Mouse (Mus musculus) spleen, adult 2 months (tissue): ENCODE data around the gene Zfp266. TPM values are rescaled to one million over a fixed set of nuclear protein-coding genes. Genes with fewer than 3 reads are reported as not detected.

Experiments used
- DNase-seq, 2 experiments: peaks; one replicate each; pipeline versions ENCODE4 v3.0.0 to v3.0.0-alpha.2; 2012 to 2021; ENCODE audit warnings: low spot score in 2 of 2, low read depth in 1 of 2
- H3K27ac ChIP-seq: fragments of 200-500 bp; 2 replicates; pipeline ENCODE4 v1.5.1; 2012; ENCODE audit warnings: low read length, inconsistent platforms; ENCODE audit not compliant: insufficient read depth
- H3K27me3 ChIP-seq: fragments of 200-500 bp; 2 replicates; pipeline ENCODE4 v1.6.1; 2012; ENCODE audit warnings: mild to moderate bottlenecking, moderate library complexity, low read length, inconsistent platforms; ENCODE audit not compliant: control insufficient read depth, insufficient read depth
- H3K36me3 ChIP-seq: fragments of 200-500 bp; 2 replicates; pipeline ENCODE4 v1.6.1; 2012; ENCODE audit warnings: mild to moderate bottlenecking, low read length, inconsistent platforms; ENCODE audit not compliant: control insufficient read depth, insufficient read depth
- H3K4me1 ChIP-seq: fragments of 200-500 bp; 2 replicates; pipeline ENCODE4 v1.6.1; 2011; ENCODE audit warnings: inconsistent platforms; ENCODE audit not compliant: control insufficient read depth, insufficient read depth, insufficient read length
- H3K4me3 ChIP-seq: fragments of 200-500 bp; 2 replicates; pipeline ENCODE4 v1.5.1; 2011; ENCODE audit warnings: mild to moderate bottlenecking, inconsistent platforms; ENCODE audit not compliant: insufficient read depth, insufficient read length; ENCODE audit errors: extremely low read depth
- CTCF ChIP-seq: fragments of 200-500 bp; IDR thresholded peaks from 2 replicates; pipeline ENCODE4 v1.5.1; 2011; ENCODE audit warnings: mild to moderate bottlenecking, inconsistent platforms; ENCODE audit not compliant: insufficient read depth, insufficient read length, insufficient replicate concordance; ENCODE audit errors: extremely low read depth
- POLR2A ChIP-seq: fragments of 200-500 bp; IDR thresholded peaks from 2 replicates; pipeline ENCODE4 v1.6.1; 2011; ENCODE audit warnings: low read depth, low read length, inconsistent platforms
- WGBS: fragments of 180-500 bp; shearing (Covaris S2); methylation state at CpG from one replicate; pipeline ENCODE4 v1.1.7; 2018; 5-methylcytosine and 5-hydroxymethylcytosine counted together
- polyA plus RNA-seq: library from polyadenylated mRNA; depleted of rRNA; stranded (reverse); fragments of >200 nt; gene quantifications from 2 replicates; pipeline ENCODE4 v1.2.3, GENCODE M21; 2012

The Zfp266 gene
- polyA plus RNA-seq, 1 experiment, result 1.9 TPM

DNA sequence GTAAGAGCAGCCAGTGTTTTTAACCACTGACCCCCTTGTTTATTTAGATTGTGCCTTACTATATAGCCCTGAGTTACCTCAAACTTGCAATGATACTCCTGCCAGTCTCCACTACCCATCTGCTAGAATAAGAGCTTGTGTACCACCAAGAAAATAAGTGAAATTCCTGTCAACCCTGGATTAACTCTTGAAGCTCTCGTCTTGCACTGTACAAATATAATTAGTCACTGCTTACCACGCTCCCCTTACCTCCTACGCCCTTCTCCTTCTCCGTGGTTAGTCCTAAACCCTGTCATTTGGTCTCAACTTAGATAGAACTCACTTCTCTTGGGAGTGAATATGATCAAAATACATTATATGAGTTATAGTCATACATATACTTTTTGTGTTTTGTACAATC is 2.5 kb downstream of the Zfp266 start:
- H3K27me3 ChIP-seq, result no peaks in the 10 kb centered on the region
- no peak for DNase-seq
- TF ChIP-seq POLR2A (no peak), CTCF (no peak)
- H3K36me3 ChIP-seq, result no peaks in the 10 kb centered on the region
- no peak overlapping the region for H3K27ac ChIP-seq
- WGBS, result 84% methylated on average over 4 of the region's 4 CpGs
- no peak overlapping the region for H3K4me3 ChIP-seq
- H3K4me1 ChIP-seq, result 0 out of 2 replicates have a peak, but pooled peaks cover 2% of the 10 kb centered on the region

- TF ChIP-seq POLR2A (no peak), CTCF (no peak)
- 92% methylated on average over 1 of the region's 1 CpGs for WGBS
Observed at GRCm38 (mm10) chr9:20517727-20518126, 3.5 kb downstream of the Zfp266 start.

DNA sequence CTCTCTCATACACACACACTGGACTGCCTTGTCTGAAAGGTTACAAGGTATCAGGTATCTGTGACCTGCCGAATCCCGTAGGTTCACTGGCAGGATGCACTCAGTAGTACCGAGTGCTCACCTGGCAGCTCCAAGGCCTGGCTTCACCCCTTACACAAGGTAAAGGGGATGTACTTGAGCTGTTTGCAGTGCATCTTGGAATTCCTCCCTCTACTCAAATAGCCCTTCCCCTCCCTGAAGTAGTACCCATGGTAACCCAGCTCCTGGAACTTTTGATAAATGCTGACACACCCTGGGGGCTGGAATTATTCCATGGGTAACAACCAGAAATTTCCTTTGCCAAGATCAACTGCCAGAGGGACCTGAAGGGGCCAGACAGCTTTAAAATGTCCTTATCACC is 7.2 kb downstream of the Zfp266 start:
- no peak for DNase-seq
- Histone ChIP-seq H3K36me3 (0 out of 2 replicates have a peak, but pooled peaks cover 1% of the 10 kb centered on the region), H3K27ac (no peak overlapping the region), H3K4me1 (no peaks in the 10 kb centered on the region), H3K27me3 (no peaks in the 10 kb centered on the region), H3K4me3 (no peak overlapping the region)
- TF ChIP-seq POLR2A, result no peak
- no peak for TF ChIP-seq CTCF
- WGBS, result 91% methylated on average over 3 of the region's 3 CpGs

More at GRCm38 (mm10) chr9:20517727-20518126, 3.5 kb downstream of the Zfp266 start:
- Histone ChIP-seq H3K27ac (no peak overlapping the region), H3K27me3 (no peaks in the 10 kb centered on the region), H3K4me3 (no peak overlapping the region), H3K36me3 (0 out of 2 replicates have a peak, but pooled peaks cover 1% of the 10 kb centered on the region), H3K4me1 (0 out of 2 replicates have a peak, but pooled peaks cover 2% of the 10 kb centered on the region)
- DNase-seq, result no peak

DNA sequence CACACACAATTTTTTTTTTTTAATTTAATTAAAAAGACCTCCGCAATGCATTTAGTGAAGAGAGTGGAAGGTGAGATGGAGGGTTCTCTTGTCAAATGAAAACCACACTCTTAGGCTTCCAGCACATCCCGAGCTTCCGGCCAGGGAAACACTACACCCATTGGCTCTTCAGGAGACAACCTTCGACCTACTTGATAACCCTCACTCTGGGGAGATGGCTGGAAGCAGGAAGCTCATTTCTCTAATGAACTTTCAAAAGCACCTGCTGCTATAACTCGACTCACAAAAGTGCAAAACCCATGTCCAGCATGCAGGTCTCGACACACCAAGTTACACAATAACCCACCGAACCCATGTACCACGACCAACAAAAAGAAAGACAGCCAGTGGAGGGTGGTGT is 8.5 kb downstream of the Zfp266 start:
- Histone ChIP-seq H3K27me3 (no peaks in the 10 kb centered on the region), H3K27ac (no peak overlapping the region)
- TF ChIP-seq CTCF (no peak), POLR2A (no peak)

GRCm38 (mm10) chr9:20511645-20512044 is 9.6 kb downstream of the Zfp266 start:
- DNase-seq, result no peak
- Histone ChIP-seq H3K4me1 (no peaks in the 10 kb centered on the region; the same call in 1 of the 2 replicates), H3K27ac (no peak overlapping the region), H3K4me3 (no peak overlapping the region), H3K36me3 (0 out of 2 replicates have a peak, but pooled peaks cover 2% of the 10 kb centered on the region), H3K27me3 (no peaks in the 10 kb centered on the region)
- 85% methylated on average over 4 of the region's 4 CpGs for WGBS
- no peak for TF ChIP-seq CTCF
- TF ChIP-seq POLR2A, result no peak

More for the DNA sequence above, 8.5 kb downstream of the Zfp266 start:
- no peak overlapping the region for H3K4me3 ChIP-seq
- H3K4me1 ChIP-seq, result no peaks in the 10 kb centered on the region; the same call in 1 of the 2 replicates
- WGBS, result 93% methylated on average over 8 of the region's 8 CpGs
- no peak for DNase-seq
- 0 out of 2 replicates have a peak, but pooled peaks cover 1% of the 10 kb centered on the region for H3K36me3 ChIP-seq

- Histone ChIP-seq H3K4me3 (no peak overlapping the region), H3K36me3 (peaks cover 11% of the 10 kb centered on the region), H3K4me1 (no peaks in the 10 kb centered on the region; the same call in 1 of the 2 replicates), H3K27me3 (no peaks in the 10 kb centered on the region), H3K27ac (no peak overlapping the region)
- DNase-seq, result no peak
- TF ChIP-seq POLR2A (no peak), CTCF (no peak)
- 73% methylated on average over 1 of the region's 1 CpGs for WGBS
Observed at GRCm38 (mm10) chr9:20510346-20510745, 10.9 kb downstream of the Zfp266 start.

GRCm38 (mm10) chr9:20509676-20510075 is 11.5 kb downstream of the Zfp266 start:
- no peak for DNase-seq
- H3K27ac ChIP-seq, result no peak overlapping the region
- peaks cover 15% of the 10 kb centered on the region for H3K36me3 ChIP-seq
- H3K4me3 ChIP-seq, result no peak overlapping the region
- no peaks in the 10 kb centered on the region for H3K27me3 ChIP-seq
- TF ChIP-seq CTCF, result no peak
- no peak for TF ChIP-seq POLR2A
- no peaks in the 10 kb centered on the region; the same call in 1 of the 2 replicates for H3K4me1 ChIP-seq
- 85% methylated on average over 3 of the region's 3 CpGs for WGBS
